Mouse (Mus musculus): ENCODE data around the gene Rpl11.

GRCm38 (mm10) chr4:136070592-136070991 lies 17.4 kb upstream of the Rpl11 start:
- TF ChIP-seq POLR2A (IDR thresholded peaks at IDR 0.05; ENCODE audit: low read depth, low read length) (no peak), CTCF (IDR thresholded peaks at IDR 0.05; ENCODE audit: extremely low read depth, insufficient read length, insufficient replicate concordance, low read depth, low read length) (no peak)
